Mouse (Mus musculus) midbrain, embryonic 15.5 days (tissue): ENCODE results near the gene Sos1. TPM values are rescaled to one million over a fixed set of nuclear protein-coding genes. Genes with fewer than 3 reads are reported as not detected.
A peak's percentile ranks its signal among the peaks of the same experiment; 100 is the strongest.
"Not testable (repeated sequence)": the region's sequence is repeated elsewhere in the genome, so short reads cannot be mapped to it uniquely, and the experiment has no call there.

Experiments used
- ATAC-seq: fragments of 200-750 bp; cut with Nextera tagmentation; replicated peaks from 2 replicates; pipeline ENCODE4 v1.8.0; 2017; ENCODE audit warnings: moderate TSS enrichment
- H3K27ac ChIP-seq: fragments of 300-500 bp; sonication (generic); 2 replicates; pipeline ENCODE4 v1.5.1; 2015; ENCODE audit warnings: mild to moderate bottlenecking, inconsistent platforms
- H3K27me3 ChIP-seq: fragments of 300-500 bp; sonication (generic); replicated peaks from 2 replicates; pipeline ENCODE4 v1.6.1; 2015; ENCODE audit warnings: inconsistent platforms
- H3K36me3 ChIP-seq: fragments of 300-500 bp; sonication (generic); replicated peaks from 2 replicates; pipeline ENCODE4 v1.6.1; 2015; ENCODE audit warnings: inconsistent platforms
- H3K4me1 ChIP-seq: fragments of 300-500 bp; sonication (generic); 2 replicates; pipeline ENCODE4 v1.6.1; 2015; ENCODE audit warnings: inconsistent platforms
- H3K4me2 ChIP-seq: fragments of 300-500 bp; sonication (generic); 2 replicates; pipeline ENCODE4 v1.6.1; 2015; ENCODE audit warnings: inconsistent platforms, mild to moderate bottlenecking, moderate library complexity
- H3K4me3 ChIP-seq: fragments of 300-500 bp; sonication (generic); 2 replicates; pipeline ENCODE4 v1.5.1; 2015; ENCODE audit warnings: mild to moderate bottlenecking, inconsistent platforms
- H3K9ac ChIP-seq: fragments of 300-500 bp; sonication (generic); 2 replicates; pipeline ENCODE4 v1.6.1; 2015; ENCODE audit warnings: mild to moderate bottlenecking, inconsistent platforms
- H3K9me3 ChIP-seq: fragments of 300-500 bp; sonication (generic); 2 replicates; pipeline ENCODE4 v1.6.1; 2016; ENCODE audit warnings: inconsistent platforms
- WGBS: fragments of 180-500 bp; shearing (Covaris S2); methylation state at CpG from one replicate; pipeline ENCODE4 v1.1.7; 2015; ENCODE audit warnings: mixed read lengths; 5-methylcytosine and 5-hydroxymethylcytosine counted together
- polyA plus RNA-seq: library from polyadenylated mRNA; unstranded; fragments of >200 nt; fragmentation: Nextera tagmentation; extraction: Ambion mirVana; gene quantifications from 2 replicates; pipeline ENCODE4 v1.2.1, GENCODE M21; 2015

Gene Sos1
- polyA plus RNA-seq, 1 experiment from 2014 or later: 8.8 TPM

DNA sequence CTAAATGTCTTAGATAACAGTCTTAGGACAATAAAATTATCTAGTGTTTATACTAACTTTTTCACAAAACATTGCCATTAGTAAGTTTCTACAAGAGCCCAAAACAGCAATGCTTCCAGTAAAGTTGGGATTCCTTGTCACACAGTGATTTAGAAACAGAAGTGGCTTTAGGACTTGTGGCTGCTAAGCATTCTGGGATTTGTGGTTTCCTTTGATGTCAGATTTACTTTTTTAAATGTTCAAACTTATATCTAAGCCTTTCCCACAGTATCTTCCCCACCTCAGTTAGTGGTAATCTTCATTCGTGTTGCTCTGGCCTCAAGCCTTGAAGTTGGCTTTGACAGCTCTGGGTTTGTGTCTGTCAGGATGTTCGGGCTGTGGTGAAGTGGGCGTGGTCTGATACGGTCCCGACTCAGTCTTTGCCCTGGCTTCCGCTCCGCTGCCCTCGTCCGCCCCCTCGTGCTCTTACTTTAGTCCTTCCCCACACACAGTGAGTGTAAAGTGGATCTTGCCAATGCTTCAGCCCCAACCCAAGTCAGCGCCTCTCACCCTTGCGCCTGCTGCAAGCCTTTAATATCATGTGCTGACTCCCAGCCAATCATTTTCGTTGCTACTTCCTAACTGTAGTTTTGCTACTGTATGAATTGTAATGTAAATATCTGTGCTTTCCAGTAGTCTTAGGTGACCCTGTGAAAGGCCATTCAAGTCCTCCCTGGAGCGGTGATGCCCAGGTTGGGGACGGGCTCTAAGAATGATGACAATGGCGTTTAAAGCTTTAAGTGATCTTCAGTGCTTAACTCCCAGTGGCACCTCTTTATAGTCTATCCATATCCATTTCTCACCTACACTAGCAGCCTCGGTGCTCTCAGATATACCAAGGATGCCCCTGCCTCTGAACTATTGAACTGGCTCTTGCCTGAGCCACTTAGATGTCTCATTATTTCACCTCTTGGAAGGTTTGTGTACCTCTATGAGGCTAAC lies 88.5 kb downstream of the Sos1 start:
- no peaks in the 10 kb centered on the region for H3K9me3 ChIP-seq
- H3K4me2 ChIP-seq: peak overlapping the region; percentile 72
- ATAC-seq: peak; percentile 95
- H3K27me3 ChIP-seq: no peaks in the 10 kb centered on the region
- no peak overlapping the region; the same call in 1 of the 2 replicates for H3K27ac ChIP-seq
- H3K4me1 ChIP-seq: peaks cover 3% of the 10 kb centered on the region
- 14% methylated on average over 17 of the region's 17 CpGs for WGBS
- H3K36me3 ChIP-seq: 0 out of 2 replicates have a peak, but pooled peaks cover 3% of the 10 kb centered on the region
- H3K4me3 ChIP-seq: peak overlapping the region; percentile 56
- peak overlapping the region; percentile 33 for H3K9ac ChIP-seq

DNA sequence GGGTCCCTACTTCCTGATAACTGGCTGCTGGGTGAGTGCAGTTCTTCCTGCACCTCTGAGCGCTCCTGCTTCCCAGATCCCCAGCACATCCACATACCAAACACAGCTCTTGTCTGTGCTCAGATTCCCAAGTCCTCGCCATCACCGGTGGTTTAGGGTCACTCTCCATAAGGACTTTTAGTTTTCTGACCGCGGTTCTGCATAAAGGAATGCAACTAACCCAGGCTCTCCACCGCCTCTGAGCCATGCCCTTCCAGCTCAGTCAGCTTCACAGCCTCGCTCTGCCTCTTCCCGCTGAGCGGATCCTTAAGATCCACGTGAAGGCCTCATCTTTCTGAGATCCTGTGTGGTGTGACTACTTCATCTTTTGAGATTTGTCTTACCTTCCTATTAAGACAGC lies 90.2 kb downstream of the Sos1 start:
- peaks cover 3% of the 10 kb centered on the region for H3K4me1 ChIP-seq
- no peaks in the 10 kb centered on the region for H3K9me3 ChIP-seq
- H3K36me3 ChIP-seq: no peaks in the 10 kb centered on the region
- no peak for ATAC-seq
- H3K27ac ChIP-seq: no peak overlapping the region
- H3K4me2 ChIP-seq: no peak overlapping the region
- no peak overlapping the region for H3K9ac ChIP-seq
- WGBS: 78% methylated on average over 10 of the region's 10 CpGs
- no peak overlapping the region for H3K4me3 ChIP-seq
- H3K27me3 ChIP-seq: no peaks in the 10 kb centered on the region

DNA sequence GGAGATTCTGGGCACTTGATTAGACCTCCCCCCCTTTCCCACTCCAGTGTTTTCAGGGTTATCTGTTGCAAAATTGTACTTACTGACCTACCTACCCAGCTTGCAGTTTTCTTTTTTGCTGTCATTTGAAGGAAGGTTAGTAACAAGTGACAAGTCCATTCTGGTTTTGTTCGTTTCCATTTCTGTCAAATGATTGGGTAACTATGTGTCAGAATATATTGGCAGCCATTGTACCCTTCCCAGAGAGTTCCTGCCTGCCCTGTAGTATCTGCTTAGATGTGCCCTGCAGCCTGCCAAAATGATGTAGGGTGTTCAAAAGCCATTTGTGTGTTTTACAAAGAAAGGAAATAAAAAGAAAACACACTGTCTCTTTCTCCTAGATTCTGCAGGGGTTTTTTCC lies 94.6 kb downstream of the Sos1 start:
- H3K4me3 ChIP-seq: no peak overlapping the region
- no peaks in the 10 kb centered on the region for H3K9me3 ChIP-seq
- H3K27me3 ChIP-seq: no peaks in the 10 kb centered on the region
- no peaks in the 10 kb centered on the region for H3K4me1 ChIP-seq
- WGBS: 65% methylated on average over 1 of the region's 1 CpGs
- H3K9ac ChIP-seq: no peak overlapping the region
- no peak for ATAC-seq
- no peaks in the 10 kb centered on the region for H3K36me3 ChIP-seq
- no peak overlapping the region for H3K4me2 ChIP-seq
- no peak overlapping the region for H3K27ac ChIP-seq

DNA sequence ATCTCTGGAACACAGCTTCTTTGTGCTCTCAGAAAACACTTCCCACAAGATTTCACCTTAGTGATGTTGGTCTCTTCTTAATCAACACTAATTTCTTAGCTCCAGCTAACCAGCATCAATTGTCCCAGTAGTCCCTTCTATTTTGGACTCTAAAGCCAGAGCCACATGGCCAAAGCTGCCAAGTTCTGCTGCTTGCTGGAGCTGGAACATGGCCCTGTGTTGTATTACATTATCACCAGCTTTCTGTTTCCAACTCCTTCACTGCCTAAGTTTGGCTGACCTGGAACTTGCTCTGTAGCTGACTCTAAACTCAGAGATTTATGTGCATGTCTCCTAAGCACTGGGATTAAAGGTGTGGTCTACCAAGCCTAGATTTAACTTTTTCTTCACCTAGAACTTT lies 101.9 kb downstream of the Sos1 start:
- H3K9me3 ChIP-seq, ATAC-seq, H3K9ac ChIP-seq, H3K4me3 ChIP-seq, H3K36me3 ChIP-seq, H3K27ac ChIP-seq, H3K4me2 ChIP-seq, H3K27me3 ChIP-seq, H3K4me1 ChIP-seq: not testable (repeated sequence)

GRCm38 (mm10) chr17:80373726-80374096 lies 106.5 kb downstream of the Sos1 start:
- ATAC-seq: peak; percentile 87
- peak overlapping the region; percentile 87 for H3K27ac ChIP-seq
- H3K4me3 ChIP-seq: peak overlapping the region; percentile 53
- peak overlapping the region; percentile 72 for H3K9ac ChIP-seq
- 14% methylated on average over 29 of the region's 29 CpGs for WGBS
- H3K27me3 ChIP-seq: no peaks in the 10 kb centered on the region
- H3K4me1 ChIP-seq: peaks cover 12% of the 10 kb centered on the region
- H3K36me3 ChIP-seq: no peaks in the 10 kb centered on the region
- peak overlapping the region; percentile 86 for H3K4me2 ChIP-seq
- no peaks in the 10 kb centered on the region for H3K9me3 ChIP-seq

GRCm38 (mm10) chr17:80372989-80373725 lies 107.1 kb downstream of the Sos1 start, which contains the start of gene Gm10190:
TSS of gene Gm10190 (minus strand) at chr17:80373541.
- Histone ChIP-seq H3K9ac (peak within 1 kb of the TSS; percentile 72), H3K4me2 (peak within 1 kb of the TSS; percentile 86), H3K4me3 (peak within 1 kb of the TSS; percentile 53), H3K36me3 (no peaks in the 10 kb centered on the region), H3K27me3 (no peaks in the 10 kb centered on the region), H3K27ac (peak within 1 kb of the TSS; percentile 87), H3K4me1 (peaks cover 12% of the 10 kb centered on the region), H3K9me3 (no peaks in the 10 kb centered on the region)
- WGBS: 2% methylated on average over 102 of the region's 102 CpGs
- peak; percentile 99 for ATAC-seq

DNA sequence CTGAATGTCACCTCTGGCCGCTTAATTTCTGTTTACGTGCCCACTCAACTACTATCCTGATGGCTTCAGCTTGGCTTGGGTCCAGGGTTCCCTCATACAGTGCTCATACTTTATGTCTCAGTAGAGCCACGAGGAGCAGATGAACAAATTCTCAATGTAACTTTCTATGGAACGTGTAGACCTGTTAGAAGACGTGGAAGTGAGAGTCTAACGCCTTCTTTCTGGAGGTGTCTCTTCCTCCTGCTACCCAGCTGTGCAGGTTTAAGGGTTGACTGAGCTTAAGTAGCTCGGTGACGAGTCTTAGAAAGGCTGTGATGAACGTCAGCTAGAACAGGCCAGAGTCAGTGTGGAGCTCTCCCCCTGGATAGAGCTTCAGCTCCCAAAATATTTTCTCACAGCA lies 111.6 kb downstream of the Sos1 start:
- Histone ChIP-seq H3K36me3 (no peaks in the 10 kb centered on the region), H3K27me3 (no peaks in the 10 kb centered on the region), H3K9me3 (no peaks in the 10 kb centered on the region), H3K4me3 (no peak overlapping the region), H3K9ac (no peak overlapping the region), H3K4me1 (peaks cover 8% of the 10 kb centered on the region), H3K4me2 (no peak overlapping the region), H3K27ac (no peak overlapping the region)
- 78% methylated on average over 9 of the region's 9 CpGs for WGBS
- ATAC-seq: no peak

GRCm38 (mm10) chr17:80367276-80367675 lies 113.0 kb downstream of the Sos1 start:
- H3K9ac ChIP-seq: no peak overlapping the region
- H3K4me2 ChIP-seq: no peak overlapping the region
- H3K9me3 ChIP-seq: no peaks in the 10 kb centered on the region
- no peak for ATAC-seq
- no peaks in the 10 kb centered on the region for H3K36me3 ChIP-seq
- H3K4me1 ChIP-seq: no peaks in the 10 kb centered on the region
- H3K27ac ChIP-seq: no peak overlapping the region
- H3K27me3 ChIP-seq: no peaks in the 10 kb centered on the region
- WGBS: 89% methylated on average over 5 of the region's 5 CpGs
- no peak overlapping the region for H3K4me3 ChIP-seq

GRCm38 (mm10) chr17:80360245-80360644 lies 120.0 kb downstream of the Sos1 start:
- H3K4me3 ChIP-seq: no peak overlapping the region
- no peak overlapping the region for H3K27ac ChIP-seq
- ATAC-seq: no peak
- no peaks in the 10 kb centered on the region for H3K9me3 ChIP-seq
- H3K27me3 ChIP-seq: no peaks in the 10 kb centered on the region
- no peak overlapping the region for H3K9ac ChIP-seq
- no peak overlapping the region for H3K4me2 ChIP-seq
- 90% methylated on average over 8 of the region's 8 CpGs for WGBS
- H3K4me1 ChIP-seq: no peaks in the 10 kb centered on the region
- no peaks in the 10 kb centered on the region for H3K36me3 ChIP-seq

DNA sequence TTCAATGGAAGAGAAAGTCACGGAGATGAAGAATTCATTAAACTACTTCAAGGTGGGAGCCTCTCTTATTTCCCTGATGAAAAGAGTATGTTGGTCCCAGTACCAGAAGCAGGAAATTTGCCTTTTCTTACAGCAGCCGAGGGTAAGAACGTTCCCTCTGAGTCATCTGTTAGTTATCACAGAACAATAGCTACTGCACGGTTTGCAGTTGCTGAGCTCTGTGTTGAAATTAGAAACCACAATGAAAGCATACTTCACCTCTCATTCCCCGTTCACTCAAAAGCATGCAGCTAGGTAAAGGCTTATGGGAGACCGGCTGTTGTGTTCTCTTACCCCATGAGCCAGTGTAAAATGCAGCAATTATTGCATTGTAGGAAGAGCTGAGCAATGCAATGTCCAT lies 133.0 kb downstream of the Sos1 start:
- Histone ChIP-seq H3K36me3 (no peaks in the 10 kb centered on the region), H3K4me3 (no peak overlapping the region), H3K4me2 (no peak overlapping the region), H3K27me3 (no peaks in the 10 kb centered on the region), H3K9me3 (no peaks in the 10 kb centered on the region), H3K4me1 (no peaks in the 10 kb centered on the region), H3K9ac (no peak overlapping the region), H3K27ac (no peak overlapping the region)
- 37% methylated on average over 6 of the region's 6 CpGs for WGBS
- ATAC-seq: no peak

- H3K4me3 ChIP-seq: no peak overlapping the region
- ATAC-seq: no peak
- no peak overlapping the region for H3K4me2 ChIP-seq
- H3K27me3 ChIP-seq: no peaks in the 10 kb centered on the region
- no peaks in the 10 kb centered on the region for H3K36me3 ChIP-seq
- 15% methylated on average over 11 of the region's 11 CpGs for WGBS
- H3K27ac ChIP-seq: no peak overlapping the region
- H3K9ac ChIP-seq: no peak overlapping the region
- no peaks in the 10 kb centered on the region for H3K4me1 ChIP-seq
- H3K9me3 ChIP-seq: no peaks in the 10 kb centered on the region
Measured at GRCm38 (mm10) chr17:80346591-80347125, 133.6 kb downstream of the Sos1 start.

DNA sequence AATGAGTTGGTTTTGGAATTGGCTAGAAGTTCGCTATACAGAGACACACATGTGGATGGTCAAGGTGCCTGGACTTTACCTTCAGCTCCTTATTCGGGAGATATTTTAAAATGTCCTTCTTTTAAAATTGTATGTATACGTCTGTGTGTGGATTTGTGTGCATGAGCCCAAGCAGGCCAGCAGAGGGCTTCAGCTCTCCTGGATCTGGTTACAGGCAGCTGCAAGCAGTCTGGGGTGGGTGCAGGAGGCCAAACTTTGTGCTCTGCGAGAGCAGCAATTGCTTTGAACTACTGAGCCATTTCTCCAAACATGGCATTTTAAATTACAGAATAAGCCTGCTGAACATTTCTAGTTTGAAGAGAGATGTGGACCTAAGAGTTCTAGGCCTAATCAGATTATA lies 135.0 kb downstream of the Sos1 start:
- no peak overlapping the region for H3K4me2 ChIP-seq
- H3K9ac ChIP-seq: no peak overlapping the region
- no peak for ATAC-seq
- no peaks in the 10 kb centered on the region for H3K27me3 ChIP-seq
- H3K4me3 ChIP-seq: no peak overlapping the region
- H3K9me3 ChIP-seq: no peaks in the 10 kb centered on the region
- 87% methylated on average over 4 of the region's 4 CpGs for WGBS
- H3K27ac ChIP-seq: no peak overlapping the region
- H3K4me1 ChIP-seq: no peaks in the 10 kb centered on the region
- H3K36me3 ChIP-seq: no peaks in the 10 kb centered on the region
